Mouse (Mus musculus): ENCODE measurements around the gene Cabp7. TPM values are rescaled to one million over a fixed set of nuclear protein-coding genes. Genes with fewer than 3 reads are reported as not detected.
A peak's percentile ranks its signal among the peaks of the same experiment; 100 is the strongest.

Cabp7 gene
- total RNA-seq (2021), result under 1 TPM in 1 of 2 experiments, not detected in 1; 0.20 TPM
- long read RNA-seq, experiment 1, result 0 reads
- long read RNA-seq, experiment 2, result 0 reads

GRCm38 (mm10) chr11:4746733-4747132 lies at the start of gene Cabp7:
Cabp7 (minus strand) TSS chr11:4746778.
- no peak for DNase-seq

GRCm38 (mm10) chr11:4793006-4793405 lies 46.4 kb upstream of the Cabp7 start:
- DNase-seq, result no peak

GRCm38 (mm10) chr11:4791549-4791948 lies 45.0 kb upstream of the Cabp7 start:
- no peak for DNase-seq

GRCm38 (mm10) chr11:4789691-4790090 lies 43.1 kb upstream of the Cabp7 start:
- DNase-seq, result no peak

- peak in 1 of 2 experiments; percentile 14 for DNase-seq
These were observed 38.1 kb upstream of the Cabp7 start for GRCm38 (mm10) chr11:4784629-4785142.

- no peak for DNase-seq
These were observed 36.5 kb upstream of the Cabp7 start for GRCm38 (mm10) chr11:4783116-4783515.

GRCm38 (mm10) chr11:4780927-4781326 lies 34.3 kb upstream of the Cabp7 start:
- no peak for DNase-seq

GRCm38 (mm10) chr11:4772925-4773324 lies 26.3 kb upstream of the Cabp7 start:
- peak; percentile 78 to 83 for DNase-seq

- DNase-seq, result peak in 1 of 2 experiments; percentile 40
These were observed 25.2 kb upstream of the Cabp7 start for GRCm38 (mm10) chr11:4771756-4772155.

- DNase-seq, result no peak
These were observed 23.3 kb upstream of the Cabp7 start for GRCm38 (mm10) chr11:4769881-4770280.

GRCm38 (mm10) chr11:4769293-4769692 lies 22.7 kb upstream of the Cabp7 start:
- DNase-seq, result no peak

GRCm38 (mm10) chr11:4768399-4768798 lies 21.8 kb upstream of the Cabp7 start:
- no peak for DNase-seq

GRCm38 (mm10) chr11:4764476-4764875 lies 17.9 kb upstream of the Cabp7 start:
- peak; percentile 56 to 62 for DNase-seq

- DNase-seq, result no peak
These were observed 17.1 kb upstream of the Cabp7 start for GRCm38 (mm10) chr11:4763631-4764030.

GRCm38 (mm10) chr11:4762511-4762910 lies 15.9 kb upstream of the Cabp7 start:
- no peak for DNase-seq

- DNase-seq, result no peak
These were observed 15.4 kb upstream of the Cabp7 start for GRCm38 (mm10) chr11:4761991-4762390.

- no peak for DNase-seq
These were observed 13.9 kb upstream of the Cabp7 start for GRCm38 (mm10) chr11:4760438-4760837.

GRCm38 (mm10) chr11:4757789-4758158 lies 11.2 kb upstream of the Cabp7 start:
- DNase-seq, result no peak

- DNase-seq, result no peak
These were observed 10.6 kb upstream of the Cabp7 start for GRCm38 (mm10) chr11:4756984-4757788.

GRCm38 (mm10) chr11:4756460-4756859 lies 9.9 kb upstream of the Cabp7 start:
- DNase-seq, result no peak

GRCm38 (mm10) chr11:4754867-4755266 lies 8.3 kb upstream of the Cabp7 start:
- DNase-seq, result no peak

- DNase-seq, result no peak
These were observed 7.5 kb upstream of the Cabp7 start for GRCm38 (mm10) chr11:4754036-4754435.

- DNase-seq, result no peak
These were observed 6.3 kb upstream of the Cabp7 start for GRCm38 (mm10) chr11:4752836-4753235.

GRCm38 (mm10) chr11:4750263-4750662 lies 3.7 kb upstream of the Cabp7 start:
- peak; percentile 91 to 92 for DNase-seq

Measured in adrenal gland, postnatal 36 days (tissue).